Mouse (Mus musculus) brown adipose tissue, adult 24 weeks (tissue): ENCODE measurements at regions not wholly inside any gene's neighbourhood (a gene's known extent, or its start where the extent isn't known, plus 50 kb on each side); places are given as distances from the start of the nearest gene placed in this dataset.
"Not testable (repeated sequence)": the region's sequence is repeated elsewhere in the genome, so short reads cannot be mapped to it uniquely, and the experiment has no call there.

Experiments used
- H3K27ac ChIP-seq: fragments of 200-500 bp; replicated peaks from 2 replicates; pipeline ENCODE4 v1.5.1; 2012; ENCODE audit warnings: low read depth, mild to moderate bottlenecking, low read length
- H3K4me1 ChIP-seq: fragments of 200-500 bp; 2 replicates; pipeline ENCODE4 v1.6.1; 2012; ENCODE audit warnings: low read length, mixed read lengths; ENCODE audit not compliant: control insufficient read depth, insufficient read depth, insufficient read length
- H3K4me3 ChIP-seq: fragments of 200-500 bp; 2 replicates; pipeline ENCODE4 v1.5.1; 2012; ENCODE audit warnings: low read depth, mild to moderate bottlenecking, low read length, moderate library complexity; ENCODE audit not compliant: insufficient read depth

DNA sequence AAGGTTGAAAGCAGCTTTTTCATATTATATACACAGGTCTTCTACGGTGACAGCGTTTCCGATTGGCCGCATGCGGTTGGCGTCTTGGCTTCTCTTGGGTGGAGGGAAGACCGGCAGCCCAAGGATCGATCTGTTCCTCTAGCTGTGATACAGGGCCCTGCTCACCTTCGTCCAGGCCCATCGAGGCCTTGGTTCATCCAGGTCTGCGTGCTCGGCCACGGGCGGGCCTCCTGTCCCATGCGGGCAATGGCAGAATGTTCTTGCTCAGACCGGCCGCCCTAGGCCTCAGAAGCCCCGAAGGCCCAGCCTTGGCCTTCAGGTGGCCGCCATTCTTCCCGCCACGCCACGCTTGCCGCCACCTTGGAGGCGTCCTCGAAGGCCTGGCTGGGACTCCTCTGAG is 194.4 kb upstream of the Ppp6c start:
- H3K4me3 ChIP-seq = no peak overlapping the region
- H3K27ac ChIP-seq = no peak overlapping the region
- H3K4me1 ChIP-seq = no peaks in the 10 kb centered on the region

DNA sequence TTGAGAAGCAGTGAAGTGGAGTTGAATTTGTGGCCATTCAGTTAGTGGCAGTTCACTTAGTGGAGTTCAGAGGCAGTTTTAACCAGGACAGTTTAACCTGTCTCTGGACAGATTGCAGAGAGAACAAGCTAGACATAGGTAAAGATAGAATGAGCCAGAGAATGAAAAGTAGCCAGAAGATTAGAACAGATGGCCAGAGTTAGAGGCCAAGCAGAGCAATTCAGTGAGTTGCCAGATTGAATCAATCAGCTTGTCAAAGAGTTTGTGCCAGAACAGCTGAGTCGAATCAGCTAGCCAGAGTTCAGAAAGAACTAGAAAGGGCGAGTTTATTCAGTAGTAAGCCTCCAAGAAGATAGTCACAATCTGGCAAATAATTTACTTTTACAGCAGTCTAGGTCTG is 174.1 kb upstream of the Ppp6c start:
- no peaks in the 10 kb centered on the region for H3K4me1 ChIP-seq
- H3K4me3 ChIP-seq = no peak overlapping the region
- no peak overlapping the region for H3K27ac ChIP-seq

DNA sequence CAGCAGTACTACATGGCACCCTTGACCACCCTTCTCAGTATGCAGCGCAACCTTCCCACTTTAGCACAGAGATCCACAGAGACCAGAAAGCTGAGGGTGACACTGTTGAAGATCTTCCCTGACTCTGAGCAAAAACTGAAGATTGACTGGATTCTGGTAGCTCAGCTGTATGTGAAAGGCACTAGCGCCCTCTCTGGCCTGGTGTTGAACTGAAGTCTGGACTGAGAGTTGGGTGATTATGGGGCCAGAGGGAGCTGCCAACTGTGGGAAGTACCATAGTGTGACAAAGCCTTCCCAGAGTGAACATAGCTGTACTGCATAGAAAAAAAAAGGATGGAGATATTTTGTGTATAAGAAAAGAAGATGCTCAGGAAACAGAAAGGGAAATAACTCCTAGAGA is 173.3 kb upstream of the Ppp6c start:
- no peak overlapping the region for H3K27ac ChIP-seq
- H3K4me3 ChIP-seq = no peak overlapping the region
- no peaks in the 10 kb centered on the region for H3K4me1 ChIP-seq

DNA sequence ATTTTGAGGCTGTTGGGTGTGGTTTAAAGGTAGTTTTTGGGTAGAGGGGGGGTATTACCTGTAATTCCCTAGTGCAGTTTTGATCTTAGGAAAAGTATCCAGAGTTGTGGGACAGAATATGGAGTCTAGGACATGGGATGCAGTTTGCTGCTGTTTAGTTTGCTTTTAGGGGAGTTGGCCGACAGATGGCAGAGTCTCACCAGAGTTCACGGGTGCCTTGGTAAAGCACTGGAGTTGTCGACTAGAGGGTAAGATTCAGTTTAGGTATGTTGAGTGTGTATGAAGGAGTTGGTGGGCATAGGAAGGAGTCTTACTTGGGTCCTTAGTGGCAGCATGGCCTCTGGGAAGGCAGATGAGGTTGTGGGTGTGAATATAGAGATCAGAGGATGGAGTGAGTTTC is 168.4 kb upstream of the Ppp6c start:
- no peaks in the 10 kb centered on the region for H3K4me1 ChIP-seq
- H3K27ac ChIP-seq = no peak overlapping the region
- no peak overlapping the region for H3K4me3 ChIP-seq

DNA sequence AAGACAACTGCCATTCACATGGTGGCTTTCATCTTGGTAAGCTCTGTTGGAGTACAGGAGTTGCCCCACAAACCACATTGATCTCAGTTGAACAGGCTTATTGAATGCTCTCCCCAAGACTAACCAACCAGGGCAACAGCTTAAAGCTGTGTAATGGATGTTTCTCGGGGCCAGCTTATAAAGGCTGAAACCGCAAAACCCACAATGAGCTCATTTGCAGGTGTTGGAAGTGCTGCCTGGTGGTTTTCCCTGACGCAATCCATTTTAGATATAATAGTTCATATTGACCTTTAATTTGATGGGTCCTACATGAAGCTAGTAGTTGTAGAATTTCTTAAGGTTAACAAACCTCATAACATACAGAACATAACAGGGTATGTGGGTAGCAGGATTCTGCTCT is 151.0 kb upstream of the Ppp6c start:
- H3K4me1 ChIP-seq = no peaks in the 10 kb centered on the region
- H3K27ac ChIP-seq = no peak overlapping the region
- no peak overlapping the region for H3K4me3 ChIP-seq

DNA sequence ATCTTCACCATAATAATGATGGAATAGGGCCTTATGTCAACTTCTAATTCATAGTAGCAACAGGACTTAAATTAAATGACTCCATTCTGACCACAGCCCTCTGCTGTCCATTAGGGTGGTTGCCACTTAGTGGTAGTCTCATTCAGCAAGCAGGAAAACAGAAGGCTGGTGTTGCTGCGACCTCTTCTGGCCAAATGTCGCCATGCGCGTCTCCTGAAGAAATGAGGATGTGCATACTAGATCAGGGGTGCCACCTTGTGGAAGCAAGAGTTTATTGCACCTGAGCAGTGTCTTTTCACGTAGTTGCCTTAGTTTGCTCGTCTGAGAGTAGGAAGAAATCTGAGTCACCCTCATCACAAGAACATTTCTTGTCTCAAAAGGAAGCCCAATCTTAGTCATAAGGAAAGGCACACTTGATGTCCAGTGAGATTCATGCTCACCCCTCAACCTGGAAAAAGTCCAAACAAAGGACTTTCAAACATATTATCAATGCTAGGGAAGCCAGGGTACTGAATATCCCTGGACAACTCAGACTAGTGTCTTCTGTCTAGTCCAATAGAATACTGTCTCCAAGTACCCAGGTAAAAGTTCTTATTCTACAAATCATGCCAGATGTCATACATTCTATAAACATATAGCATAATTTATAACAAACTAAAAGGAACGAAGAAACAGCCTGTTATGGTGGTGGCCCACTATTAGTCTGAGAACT is 147.0 kb upstream of the Ppp6c start:
- Histone ChIP-seq H3K27ac (no peak overlapping the region), H3K4me3 (no peak overlapping the region), H3K4me1 (no peaks in the 10 kb centered on the region)

DNA sequence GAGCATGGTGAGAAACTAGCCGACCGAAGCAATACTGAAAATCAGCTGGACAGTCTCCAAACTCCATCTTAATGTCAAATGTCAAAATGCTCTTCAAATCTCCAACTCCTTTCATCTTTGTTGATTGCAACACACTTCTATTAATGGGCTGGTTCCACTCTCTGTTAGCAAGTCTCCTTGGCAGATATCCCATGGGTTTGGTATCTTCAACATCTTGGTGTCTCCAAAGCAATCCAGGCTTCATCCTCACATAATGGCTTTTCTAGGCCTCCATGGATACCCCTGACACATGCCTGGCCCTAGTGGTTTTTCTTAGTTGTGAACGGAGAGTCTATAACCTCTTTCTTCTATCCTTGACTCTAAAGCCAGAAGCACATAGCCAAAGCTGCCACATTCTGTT is 118.0 kb upstream of the Ppp6c start:
- H3K4me3 ChIP-seq = no peak overlapping the region
- H3K27ac ChIP-seq = no peak overlapping the region
- H3K4me1 ChIP-seq = no peaks in the 10 kb centered on the region

DNA sequence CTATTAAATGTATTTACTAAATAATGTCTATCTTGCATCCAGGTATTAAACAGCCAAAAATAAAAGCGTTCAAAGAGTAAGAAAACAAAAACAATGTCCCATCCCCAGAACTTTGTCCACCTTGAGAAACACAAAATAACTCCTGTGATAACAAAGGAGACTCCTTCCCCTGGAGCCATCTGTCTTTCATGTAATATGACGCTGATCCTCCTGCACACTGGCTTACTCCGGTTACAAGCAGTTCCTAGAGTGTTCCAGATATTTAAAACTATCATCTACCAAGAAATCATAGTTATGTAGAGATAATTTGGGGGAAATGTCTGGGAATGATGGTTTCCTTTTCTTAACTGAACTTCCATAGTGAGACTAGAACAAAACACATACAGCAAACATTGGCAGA is 114.2 kb upstream of the Ppp6c start:
- no peak overlapping the region for H3K27ac ChIP-seq
- H3K4me1 ChIP-seq = no peaks in the 10 kb centered on the region
- no peak overlapping the region for H3K4me3 ChIP-seq

DNA sequence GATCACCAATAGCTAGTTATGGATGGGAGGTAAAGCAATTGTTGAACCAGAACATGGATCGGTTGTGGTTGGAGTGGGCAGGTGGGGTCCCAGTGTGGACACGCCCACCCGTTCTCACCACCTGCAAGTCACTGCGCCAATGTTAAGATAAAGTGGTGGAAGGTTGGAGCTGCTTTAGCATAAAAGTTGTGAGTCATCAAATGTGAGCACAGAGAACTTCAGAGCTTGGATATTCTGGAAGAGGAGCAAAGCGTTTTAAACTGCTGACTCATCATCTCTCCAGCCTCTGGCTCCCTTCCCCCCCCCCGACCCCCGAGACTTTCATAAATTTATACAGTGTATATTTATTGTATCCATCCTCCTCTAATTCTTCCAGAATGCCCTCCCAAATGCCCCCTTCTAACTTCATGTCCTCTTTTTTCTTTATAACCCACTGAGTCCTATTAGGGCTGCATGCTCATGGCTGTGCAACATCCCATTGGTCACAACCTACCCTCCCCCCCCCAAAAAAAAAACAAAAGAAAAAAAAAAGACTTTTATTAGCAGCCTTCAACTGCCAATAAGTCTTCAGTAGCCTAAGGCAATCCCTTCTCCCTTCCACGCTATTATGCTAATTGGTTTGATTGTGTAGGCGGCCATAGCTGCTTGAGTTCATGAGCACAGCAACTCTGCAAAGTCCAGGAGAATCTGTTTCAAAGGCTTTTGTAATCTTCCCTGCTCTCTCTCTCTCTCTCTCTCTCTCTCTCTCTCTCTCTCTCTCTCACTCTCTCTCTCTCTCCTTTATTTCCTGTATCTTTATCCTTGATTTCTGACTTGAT is 112.8 kb upstream of the Ppp6c start:
- Histone ChIP-seq H3K27ac (no peak overlapping the region), H3K4me1 (no peaks in the 10 kb centered on the region), H3K4me3 (no peak overlapping the region)

DNA sequence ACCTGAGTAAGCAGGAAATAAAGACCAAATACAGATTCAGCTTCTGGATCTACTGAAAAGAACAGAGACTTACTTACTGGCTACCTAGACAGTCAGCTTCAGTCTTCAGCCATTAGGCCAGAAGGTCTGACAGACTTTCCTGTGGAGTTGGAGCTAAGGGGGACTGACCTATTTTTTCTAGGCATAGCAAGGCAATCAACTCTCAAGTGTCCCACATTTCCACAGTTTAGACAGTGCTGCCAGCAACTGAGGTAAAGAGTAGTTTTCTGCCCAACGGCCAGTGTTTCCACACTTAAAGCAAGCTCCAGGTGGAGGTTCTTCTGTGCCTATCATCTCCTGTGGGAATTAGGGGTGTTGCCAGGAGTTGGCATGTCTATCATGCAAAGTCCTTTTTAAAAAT is 111.3 kb upstream of the Ppp6c start:
- H3K4me1 ChIP-seq = no peaks in the 10 kb centered on the region
- H3K27ac ChIP-seq = no peak overlapping the region
- no peak overlapping the region for H3K4me3 ChIP-seq

DNA sequence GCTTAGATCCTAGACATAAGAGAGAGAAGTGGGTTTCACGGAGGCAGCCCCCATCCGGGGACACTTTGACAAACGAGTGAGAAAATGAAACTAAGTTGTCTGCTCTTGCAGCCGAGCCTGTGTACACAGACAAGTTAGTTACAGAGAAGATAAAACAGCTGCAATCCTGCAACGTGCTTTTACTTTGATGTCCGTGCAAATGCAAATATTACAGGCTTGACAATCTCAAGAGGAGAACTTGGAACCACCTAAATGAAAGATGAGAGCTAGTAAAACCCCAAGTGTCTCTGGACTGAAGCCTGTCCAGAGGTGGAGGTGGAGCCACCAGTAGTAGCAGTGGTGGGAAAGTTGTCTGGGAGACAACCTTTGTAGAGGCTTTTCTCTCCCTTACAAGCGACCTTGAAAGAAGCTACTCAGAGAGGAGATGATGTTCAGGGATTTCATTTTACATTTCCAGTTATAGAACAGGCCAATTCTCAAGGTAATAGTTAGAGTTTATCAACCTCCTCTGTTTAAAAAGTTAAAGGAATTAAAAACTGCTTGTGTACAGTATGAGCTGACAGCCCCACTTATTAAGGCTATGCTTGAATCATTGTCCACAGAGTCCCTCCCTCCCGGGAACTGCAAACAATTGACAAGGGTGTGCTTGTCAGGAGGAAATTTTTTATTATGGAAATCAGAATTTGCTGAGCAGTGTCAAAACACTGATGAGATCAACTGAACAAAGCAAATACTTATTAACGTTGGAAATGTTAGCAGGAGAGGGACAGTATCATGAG is 99.7 kb upstream of the Ppp6c start:
- Histone ChIP-seq H3K4me1 (no peaks in the 10 kb centered on the region), H3K4me3 (peak overlapping the region; percentile 33), H3K27ac (no peak overlapping the region)

DNA sequence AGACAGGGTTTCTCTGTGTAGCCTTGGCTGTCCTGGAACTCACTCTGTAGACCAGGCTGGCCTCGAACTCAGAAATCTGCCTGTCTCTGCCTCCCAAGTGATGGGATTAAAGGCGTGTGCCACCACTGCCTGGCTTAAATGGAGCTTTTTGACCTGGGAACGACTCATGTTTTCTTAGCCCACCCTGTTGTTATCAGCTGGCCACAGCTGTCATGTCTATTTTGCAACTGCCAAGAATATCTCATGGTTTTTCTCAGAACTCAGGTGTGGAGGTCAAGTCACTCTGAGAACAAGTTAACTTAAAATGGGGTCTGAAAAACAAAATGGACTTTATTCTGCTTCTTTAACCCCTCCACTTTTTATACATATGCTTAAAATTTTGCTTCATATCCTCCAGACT is 98.9 kb upstream of the Ppp6c start:
- H3K27ac ChIP-seq, H3K4me3 ChIP-seq, H3K4me1 ChIP-seq: not testable (repeated sequence)

DNA sequence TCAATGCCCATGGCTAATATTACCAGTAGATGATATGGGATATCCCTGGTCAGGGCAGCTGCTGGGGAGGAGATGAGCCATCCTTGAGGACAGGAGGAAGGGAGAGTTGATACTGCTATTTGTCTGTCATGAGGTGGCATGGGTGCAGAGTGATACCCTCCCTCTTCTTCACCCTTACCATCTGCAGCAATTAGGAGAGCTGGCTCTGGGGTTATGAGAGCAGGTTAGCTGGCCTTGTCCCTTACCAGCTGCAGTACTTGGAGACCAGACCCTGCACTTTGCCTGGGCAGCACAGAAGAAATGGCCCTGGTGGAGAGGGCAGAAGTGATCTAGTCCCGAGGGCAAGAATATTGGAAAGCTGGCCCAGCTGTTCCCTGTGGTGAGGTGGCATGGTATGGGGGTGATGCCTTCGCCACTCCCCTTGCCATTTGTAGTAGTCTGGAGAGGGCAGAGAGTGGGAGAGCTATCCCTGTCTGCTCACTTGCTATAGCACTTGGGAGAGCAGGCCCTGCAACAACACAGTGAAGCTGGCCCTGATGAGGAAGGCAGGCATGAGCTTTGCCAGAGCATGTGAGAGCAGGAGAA is 73.6 kb upstream of the Ppp6c start:
- Histone ChIP-seq H3K4me1 (no peaks in the 10 kb centered on the region), H3K4me3 (no peak overlapping the region), H3K27ac (no peak overlapping the region)

DNA sequence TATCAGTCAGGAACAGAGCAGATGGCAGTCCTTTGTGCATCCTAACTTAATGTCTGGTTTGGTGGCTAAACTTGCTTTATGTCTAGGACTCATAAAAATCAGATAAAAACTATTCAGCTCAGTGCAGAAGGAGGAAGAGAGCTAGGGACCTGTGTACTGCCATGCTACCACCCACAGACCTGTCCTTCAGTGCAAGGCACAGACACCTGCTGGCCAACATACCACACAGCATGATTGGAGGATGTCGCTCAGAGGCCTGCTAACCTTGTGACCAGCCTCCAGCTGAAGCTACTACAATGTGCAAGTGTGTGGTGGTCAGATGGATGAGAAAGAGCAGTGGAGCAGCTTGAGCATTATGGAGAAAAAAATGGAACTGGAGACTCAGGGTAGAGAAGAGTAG is 73.0 kb upstream of the Ppp6c start:
- H3K4me3 ChIP-seq = no peak overlapping the region
- H3K4me1 ChIP-seq = no peaks in the 10 kb centered on the region
- no peak overlapping the region for H3K27ac ChIP-seq

DNA sequence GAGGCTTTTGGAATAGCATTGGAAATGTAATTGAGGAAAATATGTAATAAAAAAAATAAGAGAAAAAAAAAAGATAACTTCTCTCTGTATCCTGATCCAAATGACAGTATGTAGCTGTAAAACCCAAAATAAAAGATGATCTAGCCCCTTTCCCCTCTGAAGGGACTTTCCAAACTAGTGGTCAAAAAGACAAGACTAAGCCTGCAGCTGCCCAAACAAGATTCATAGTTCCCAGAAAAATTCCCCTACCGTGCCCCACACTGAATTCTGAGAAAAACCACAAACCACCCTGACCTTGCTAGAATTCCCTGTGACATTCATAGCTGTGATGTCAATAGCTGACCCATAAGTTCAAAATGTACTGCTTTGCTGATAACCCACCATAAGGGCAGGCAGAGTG is 69.2 kb upstream of the Ppp6c start:
- H3K4me3 ChIP-seq = no peak overlapping the region
- H3K27ac ChIP-seq = no peak overlapping the region
- no peaks in the 10 kb centered on the region for H3K4me1 ChIP-seq
